Mouse (Mus musculus): Measurements from ENCODE around the gene Zfp157.
"Not testable (repeated sequence)": the region's sequence is repeated elsewhere in the genome, so short reads cannot be mapped to it uniquely, and the experiment has no call there.

Zfp157 gene

DNA sequence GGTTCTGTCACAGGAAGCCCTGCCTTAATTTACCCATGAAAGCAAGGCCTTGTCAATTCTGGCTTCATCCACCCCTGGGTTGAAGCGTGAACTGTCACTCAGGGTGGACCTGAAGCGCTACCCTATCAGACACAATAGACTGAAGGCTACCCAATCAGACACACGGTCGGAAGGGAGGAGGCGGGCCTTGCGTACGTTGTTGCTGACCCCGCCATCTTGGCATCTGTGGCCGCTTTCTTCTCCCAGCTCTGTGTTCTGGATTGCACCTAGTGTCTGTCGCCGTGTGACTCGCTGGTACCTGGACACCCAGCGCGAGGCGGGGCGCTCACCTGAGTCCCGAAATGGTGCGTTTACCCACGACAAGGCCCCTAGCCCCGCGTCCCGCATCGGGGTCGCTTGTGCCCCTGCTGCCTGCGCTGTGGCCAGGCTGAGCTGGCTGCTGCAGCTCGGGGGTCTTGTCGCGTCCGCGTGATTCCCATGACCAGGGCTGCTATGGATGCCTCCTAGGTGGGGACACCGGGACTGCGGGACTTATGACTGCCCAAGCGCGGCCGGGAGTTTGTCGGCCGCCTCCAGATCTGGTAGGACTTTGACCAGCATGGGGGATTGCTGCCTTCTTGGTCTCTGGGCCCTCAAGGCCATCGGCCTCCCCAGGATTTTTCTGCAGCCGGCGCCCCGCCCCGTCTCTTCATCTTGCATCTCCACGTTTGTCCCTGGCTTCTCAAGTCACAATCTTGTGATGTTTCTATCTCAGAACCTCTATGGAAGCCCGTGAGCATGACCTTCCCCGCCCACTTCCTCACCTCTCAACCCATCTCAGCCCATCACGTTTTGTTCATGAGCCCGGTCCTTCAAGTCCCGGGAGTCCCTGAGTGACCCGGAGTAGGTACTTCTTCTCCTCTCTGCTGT, at the start of gene Zfp157:
Gene Zfp157 (plus strand): TSS at position 183 of the 909 bp plus-strand sequence.
- DNase-seq (ENCODE audit: low spot score), result peak; percentile 95

DNA sequence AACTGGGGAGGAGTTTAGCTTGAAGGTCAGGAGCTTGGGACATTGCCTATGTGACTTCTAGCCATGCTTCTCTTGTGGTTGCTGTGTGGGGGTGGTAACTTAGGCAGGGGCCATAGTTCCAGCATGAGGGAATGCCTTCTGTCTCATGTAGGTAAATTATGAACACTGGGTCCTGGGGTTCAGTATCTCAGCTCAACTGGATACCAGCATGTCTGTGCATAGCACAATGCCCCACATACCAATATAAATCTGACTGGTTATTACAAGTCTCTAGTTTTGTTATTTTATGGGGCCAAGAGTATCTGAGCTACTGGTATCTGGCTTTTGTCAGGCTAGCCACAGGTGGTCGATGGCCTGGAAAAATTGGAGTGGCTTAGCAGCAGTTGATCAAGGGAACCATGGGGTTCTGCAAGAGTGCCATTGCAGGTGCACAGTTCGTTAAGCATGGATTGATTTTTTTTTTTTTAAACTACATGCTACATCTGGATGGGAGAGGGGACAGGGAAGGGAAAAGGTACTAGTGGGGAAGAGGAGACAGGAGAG, 43.4 kb upstream of the Zfp157 start:
- DNase-seq (ENCODE audit: low spot score), result no peak

DNA sequence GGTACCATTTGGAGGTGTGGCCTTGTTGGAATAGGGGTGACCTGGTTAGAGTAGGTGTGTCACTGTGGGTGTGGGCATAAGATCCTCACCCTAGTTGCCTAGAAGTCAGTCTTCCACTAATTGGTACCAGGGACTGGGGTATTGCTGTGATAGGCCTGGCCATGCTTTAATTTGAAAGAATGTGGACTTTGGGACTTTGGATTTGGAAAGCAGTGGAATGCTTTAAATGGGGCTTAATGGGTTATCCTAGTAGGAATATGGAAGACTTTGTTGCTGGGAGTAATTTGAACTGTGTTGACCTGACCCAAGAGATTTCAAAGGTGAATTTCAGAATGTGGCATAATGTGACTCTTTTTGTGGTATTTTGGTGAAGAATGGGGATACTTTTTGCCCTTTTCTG, 40.8 kb upstream of the Zfp157 start:
- DNase-seq (ENCODE audit: low spot score), result not testable (repeated sequence)

DNA sequence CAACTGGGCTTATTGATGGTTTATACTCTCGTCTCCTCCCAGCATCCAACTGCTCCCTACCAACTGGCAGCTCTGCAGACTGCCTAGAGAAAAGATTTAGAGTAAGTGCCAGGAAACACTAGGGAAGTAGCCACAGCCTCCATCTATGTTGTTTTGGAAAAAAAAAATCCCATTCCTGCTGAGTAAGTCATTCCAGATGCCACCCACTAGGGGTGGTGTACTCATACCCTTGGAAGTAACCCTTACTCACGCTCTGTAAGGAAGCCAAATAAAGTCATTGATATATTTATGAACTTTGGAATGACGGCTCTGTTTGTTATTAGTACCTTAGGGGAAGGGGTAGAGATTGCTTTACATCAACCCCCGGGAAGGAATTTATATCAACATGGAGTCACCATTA, 17.1 kb downstream of the Zfp157 start:
- DNase-seq (ENCODE audit: low spot score), result no peak

DNA sequence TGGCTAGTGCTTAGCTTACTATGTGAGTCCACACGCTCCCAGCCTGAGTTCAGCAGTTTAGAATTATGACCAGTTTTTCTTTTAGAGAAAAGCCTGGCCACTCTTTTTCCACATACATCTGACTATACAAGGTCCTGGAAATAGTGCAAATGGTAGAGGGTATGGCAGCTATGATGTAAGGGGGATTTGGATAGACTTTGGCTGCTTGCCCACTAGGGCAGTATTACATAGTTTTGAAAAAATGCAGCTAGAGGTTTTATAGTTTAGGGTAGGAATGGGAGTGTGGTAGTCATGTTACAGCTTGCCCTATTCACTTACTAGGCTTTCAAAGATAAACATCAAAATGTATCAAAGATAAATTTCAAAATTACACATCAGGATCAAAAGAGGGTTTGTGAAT, 17.8 kb downstream of the Zfp157 start:
- DNase-seq (ENCODE audit: low spot score), result no peak

DNA sequence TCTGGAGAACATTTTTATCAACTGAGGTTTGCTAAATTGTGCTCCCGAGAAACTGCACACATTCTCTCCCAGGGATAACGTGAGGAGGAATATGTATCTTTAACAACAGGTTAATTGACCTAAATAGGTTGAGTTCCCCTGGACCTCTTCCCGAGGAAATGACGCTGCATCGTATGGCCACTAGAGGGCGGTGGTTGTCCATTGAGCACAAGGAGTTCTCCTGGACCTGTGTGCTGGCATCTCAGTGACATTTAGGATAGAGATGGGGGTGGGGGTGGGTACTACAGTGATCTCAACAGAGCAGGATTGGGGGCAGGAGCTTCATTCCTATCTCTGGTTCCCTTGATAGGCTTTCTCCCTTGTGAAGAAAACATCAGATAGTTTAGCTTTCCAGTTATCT, 32.3 kb downstream of the Zfp157 start:
- peak; percentile 74 for DNase-seq (ENCODE audit: low spot score)

DNA sequence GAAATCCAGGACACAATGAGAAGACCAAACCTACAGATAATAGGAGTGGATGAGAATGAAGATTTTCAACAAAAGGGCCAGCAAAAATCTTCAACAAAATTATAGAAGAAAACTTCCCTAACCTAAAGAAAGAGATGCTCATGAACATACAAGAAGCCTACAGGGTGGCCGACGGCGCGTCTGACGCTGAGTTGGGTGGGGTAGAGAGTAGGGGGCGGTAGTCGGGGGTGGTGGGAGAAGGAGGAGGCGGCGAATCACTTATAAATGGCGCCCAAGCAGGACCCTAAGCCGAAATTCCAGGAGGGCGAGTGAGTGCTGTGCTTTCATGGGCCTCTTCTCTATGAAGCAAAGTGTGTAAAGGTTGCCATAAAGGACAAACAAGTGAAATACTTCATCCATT, 63.3 kb downstream of the Zfp157 start:
- DNase-seq (ENCODE audit: low spot score), result not testable (repeated sequence)
